Mouse (Mus musculus) heart, postnatal 36 days (tissue): ENCODE measurements at regions not wholly inside any gene's neighbourhood (a gene's known extent, or its start where the extent isn't known, plus 50 kb on each side); places are given as distances from the start of the nearest gene placed in this dataset.

Source experiments
- DNase-seq, 2 experiments: peaks; one replicate each; pipeline ENCODE4 v3.0.0; 2021 to 2022
- intact Hi-C: fragments of 180-260 bp; cut with DNase I; formaldehyde crosslinking; loops from one replicate; pipeline ENCODE4 v1.15.1; 2025

DNA sequence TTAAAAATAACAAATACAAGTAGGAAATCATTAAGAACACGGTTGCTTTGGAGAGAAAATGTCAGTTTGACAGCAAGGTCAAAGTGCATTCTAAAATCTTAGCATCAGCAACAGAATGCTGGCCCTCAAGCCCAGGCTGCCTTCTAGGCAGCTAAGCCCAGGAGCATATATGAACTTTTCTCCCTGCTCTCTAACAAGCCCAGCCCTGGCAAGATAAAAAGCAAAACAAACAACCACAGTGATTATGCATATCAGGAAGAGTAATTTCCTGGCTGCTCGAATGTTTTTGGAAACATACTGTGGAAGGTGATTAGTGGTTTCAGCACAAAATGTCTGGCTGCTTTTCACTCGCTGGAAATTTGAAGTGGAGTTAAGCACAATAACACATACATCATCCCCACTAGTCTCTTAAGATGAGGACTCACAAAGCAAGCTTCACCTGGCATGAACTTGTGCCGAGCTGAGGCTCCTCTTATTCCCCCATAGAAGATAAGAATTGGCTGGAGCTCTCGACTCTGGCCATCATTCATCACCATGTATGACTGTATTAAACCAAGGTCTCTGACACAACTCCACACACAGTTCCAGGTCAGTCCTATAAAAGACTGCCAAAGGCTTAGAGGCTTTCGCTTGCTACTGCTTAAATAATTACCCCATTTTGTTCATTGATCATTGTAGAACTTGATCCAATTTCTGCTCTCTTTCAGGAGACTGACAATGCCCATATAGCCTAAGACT lies 574.0 kb downstream of the Rps29 start:
- intact Hi-C loops, result no loop called here

DNA sequence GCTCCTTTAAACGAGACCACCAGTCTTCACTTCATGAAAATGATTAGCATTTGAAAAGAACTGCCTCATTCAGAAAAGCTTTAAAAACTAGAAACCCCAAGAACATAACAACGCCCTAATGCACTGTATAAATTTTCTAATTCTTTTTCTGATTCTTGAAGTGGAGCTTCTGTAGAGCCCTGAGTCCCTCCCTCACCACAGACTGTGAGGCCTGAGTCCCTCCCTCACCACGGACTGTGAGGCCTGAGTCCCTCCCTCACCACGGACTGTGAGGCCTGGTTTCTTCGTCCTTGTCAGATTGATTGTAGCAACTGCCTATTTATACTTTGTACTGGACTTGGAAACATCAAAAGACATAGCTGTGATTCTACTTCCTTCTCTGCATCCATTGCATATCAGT lies 579.1 kb downstream of the Rps29 start:
- intact Hi-C loops, result no loop called here
- DNase-seq, result no peak

More for the DNA sequence above, 574.0 kb downstream of the Rps29 start:
- DNase-seq, result peak in 1 of 2 experiments; percentile 1

DNA sequence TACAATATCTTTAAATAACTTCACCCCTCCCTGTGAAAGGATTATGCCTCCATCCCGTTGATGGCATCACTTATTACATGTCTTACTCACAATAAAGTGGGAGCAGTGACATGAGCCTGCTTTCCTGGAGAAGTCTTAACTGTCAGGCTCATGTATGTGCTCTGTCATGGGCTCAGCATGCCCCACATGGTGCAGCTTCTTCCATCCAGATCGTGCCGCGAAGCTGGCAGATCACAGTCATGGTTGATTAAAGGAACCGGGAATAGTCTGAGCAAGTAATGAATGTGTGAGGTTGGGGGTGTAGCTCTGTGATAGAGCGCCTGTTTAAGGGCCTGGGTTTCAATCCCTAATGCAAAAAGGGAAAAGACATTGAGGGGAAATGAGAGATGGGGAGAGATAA lies 581.5 kb downstream of the Rps29 start:
- intact Hi-C loops, result no loop called here
- no peak for DNase-seq

DNA sequence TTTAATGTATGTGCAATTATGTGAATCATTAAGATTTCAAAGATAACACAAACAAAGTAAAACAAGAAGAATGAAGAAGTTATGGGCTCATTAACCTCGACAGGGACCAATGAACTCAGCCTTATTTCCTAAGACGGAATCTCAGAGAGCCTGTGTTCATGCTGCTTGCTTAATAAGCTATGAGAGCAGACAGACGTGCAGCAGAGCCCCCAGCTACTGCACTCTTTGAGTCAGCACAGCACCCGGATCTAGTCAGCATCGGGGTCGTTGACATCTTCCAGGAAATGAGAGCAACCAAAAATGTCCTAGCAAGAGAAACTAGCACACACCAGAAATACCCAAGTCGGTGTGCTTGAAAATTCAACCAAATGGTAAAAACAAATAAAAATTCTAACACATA lies 582.1 kb downstream of the Rps29 start:
- DNase-seq, result no peak
- intact Hi-C loops, result no loop called here

DNA sequence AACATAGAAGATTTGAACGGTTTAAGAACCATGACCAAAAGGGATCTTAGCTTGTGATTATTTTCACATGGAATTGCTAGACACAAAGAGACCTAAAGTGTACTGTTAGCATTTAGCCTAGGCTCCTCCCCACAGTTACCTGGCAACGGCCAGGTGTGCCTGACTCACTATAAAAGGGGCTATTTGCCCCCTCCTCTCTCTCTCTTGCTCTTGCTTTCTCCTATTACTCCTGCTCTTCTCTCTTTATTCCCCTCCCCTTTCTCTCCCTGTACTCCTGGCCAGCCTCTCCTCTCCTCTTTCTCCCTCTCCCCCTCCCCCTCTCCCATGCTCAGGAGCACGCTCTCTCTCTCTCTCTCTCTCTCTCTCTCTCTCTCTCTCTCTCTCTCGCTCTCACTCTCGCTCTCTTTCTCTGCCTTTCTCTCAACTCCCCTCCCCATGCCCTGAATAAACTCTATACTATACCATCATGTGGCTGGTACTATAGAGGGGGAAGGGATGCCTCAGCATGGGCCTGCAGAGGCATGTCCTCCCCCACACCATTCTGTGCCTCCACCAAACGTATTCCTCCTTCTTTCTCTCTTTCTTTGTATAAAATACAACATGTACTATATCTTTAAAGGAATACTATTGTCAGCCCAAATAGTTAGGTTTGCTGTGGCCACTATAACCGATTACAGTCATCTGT lies 603.9 kb downstream of the Rps29 start:
- intact Hi-C loops, result no loop called here
- no peak for DNase-seq

DNA sequence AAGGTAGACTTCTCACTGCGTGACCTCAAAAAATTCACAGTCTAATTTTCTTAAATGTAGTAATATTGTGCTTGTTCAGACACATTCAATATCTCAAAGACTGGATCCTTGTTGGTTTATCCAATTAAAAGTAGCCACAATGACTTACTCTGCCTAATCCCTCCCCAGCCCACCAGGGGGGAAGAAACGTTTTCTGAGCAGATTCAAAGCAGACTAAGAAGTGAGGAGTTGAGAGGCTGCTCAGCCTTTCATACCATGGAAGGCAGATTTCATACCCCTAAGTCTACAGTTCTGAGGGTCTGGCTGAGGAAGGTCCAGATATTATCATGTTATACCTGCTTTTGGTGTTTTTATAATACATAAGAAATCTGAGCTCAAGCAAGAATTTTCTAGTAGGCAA lies 604.7 kb downstream of the Rps29 start:
- DNase-seq, result no peak
- intact Hi-C loops, result no loop called here

DNA sequence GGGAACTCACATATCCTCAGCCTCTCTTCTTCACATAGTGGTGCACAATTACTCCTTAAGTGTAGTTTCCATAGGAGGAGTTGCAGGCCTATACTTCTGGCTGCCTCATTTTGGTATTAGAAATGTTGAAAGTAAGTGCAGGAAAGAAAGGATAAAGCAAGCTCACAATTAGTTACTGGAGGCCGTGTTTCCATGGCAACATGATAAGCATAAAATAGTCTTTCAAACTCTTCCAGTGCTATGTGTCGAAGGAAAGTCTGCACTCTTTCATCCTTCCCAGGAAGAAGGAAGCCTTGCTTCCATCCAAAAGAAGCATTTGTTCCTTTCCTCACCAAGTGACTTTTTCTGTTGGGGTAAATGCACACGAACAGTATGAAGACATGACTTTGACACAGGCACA lies 617.2 kb downstream of the Rps29 start:
- intact Hi-C loops, result no loop called here
- no peak for DNase-seq

DNA sequence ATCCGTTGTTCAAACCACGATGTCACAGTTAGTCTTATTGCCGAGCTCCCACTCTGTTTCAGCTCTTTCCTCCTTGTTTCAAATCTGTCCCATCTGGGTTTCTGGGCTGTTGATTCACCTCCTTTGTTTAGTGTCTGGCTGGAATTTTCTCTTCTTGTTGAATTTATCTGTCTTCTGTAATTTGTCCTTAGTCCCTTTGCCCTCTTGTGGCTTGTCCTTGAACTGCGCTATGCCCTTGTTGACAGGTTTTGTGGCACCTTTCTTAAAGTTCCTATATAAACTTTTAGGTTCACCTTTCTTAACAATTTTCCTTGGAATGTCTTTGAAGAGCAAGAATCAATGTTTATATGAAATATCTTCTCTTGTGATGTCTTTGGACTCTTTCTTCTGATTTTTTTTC lies 658.2 kb downstream of the Rps29 start:
- no peak for DNase-seq
- intact Hi-C loops, result no loop called here

DNA sequence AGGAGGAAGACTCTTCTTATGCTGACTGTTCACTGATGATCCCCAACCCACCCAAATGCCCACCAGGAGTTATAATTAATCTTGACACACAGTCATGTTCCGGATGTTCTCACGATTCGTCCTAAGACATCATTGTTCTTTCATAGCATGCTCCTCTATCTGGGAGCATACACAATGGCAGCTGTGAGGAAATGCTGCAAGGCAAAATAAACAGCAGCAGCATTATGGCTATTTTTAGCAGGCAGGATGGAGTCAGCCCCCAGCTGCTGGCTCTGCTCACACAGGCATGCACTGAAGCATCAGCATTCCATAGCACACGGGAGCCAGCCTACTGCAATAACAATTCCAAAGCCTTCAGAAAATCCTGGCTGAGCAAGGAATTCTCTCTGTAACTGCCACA lies 696.0 kb downstream of the Rps29 start:
- intact Hi-C loops, result no loop called here
- peak; percentile 1 to 2 for DNase-seq

DNA sequence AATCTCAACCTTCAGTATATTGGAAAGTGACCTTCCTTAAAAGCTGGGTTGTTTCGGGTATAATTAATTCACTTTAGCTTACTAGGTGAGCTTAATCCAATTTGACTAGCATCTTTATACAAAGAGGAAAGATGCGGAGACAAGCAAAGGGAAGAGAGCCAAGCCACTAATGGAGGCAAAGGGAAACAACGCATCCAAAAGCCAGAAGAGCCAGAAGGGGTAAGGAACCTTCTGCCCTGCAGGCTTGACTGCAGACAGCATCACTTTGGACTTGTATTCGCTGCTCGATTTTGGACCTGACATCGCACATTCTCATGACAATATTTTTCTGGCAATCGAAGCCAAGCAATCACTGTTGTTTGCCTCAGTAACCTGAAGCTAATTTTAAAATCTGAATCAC lies 700.8 kb downstream of the Rps29 start:
- DNase-seq, result no peak
- intact Hi-C loops, result no loop called here

DNA sequence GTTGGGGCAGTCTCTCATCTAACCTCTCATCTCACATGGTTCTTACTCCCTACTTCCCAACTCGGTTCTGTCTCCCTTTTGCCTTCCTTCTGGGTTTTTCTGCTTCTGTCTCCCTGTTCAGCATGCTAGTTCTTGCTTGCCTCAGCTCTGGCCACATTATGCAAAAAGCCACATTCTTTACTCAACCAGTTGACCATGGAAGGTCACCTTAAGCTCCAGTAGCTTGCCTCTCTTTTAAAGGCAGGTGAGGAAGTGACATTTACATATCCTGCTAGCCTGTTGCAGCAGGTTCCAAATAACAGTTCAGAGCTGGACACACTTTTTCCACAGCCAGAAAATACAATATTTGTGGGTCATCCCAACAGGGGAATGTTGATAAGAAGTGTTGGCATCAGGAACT lies 732.4 kb downstream of the Rps29 start:
- DNase-seq, result no peak
- intact Hi-C loops, result no loop called here

DNA sequence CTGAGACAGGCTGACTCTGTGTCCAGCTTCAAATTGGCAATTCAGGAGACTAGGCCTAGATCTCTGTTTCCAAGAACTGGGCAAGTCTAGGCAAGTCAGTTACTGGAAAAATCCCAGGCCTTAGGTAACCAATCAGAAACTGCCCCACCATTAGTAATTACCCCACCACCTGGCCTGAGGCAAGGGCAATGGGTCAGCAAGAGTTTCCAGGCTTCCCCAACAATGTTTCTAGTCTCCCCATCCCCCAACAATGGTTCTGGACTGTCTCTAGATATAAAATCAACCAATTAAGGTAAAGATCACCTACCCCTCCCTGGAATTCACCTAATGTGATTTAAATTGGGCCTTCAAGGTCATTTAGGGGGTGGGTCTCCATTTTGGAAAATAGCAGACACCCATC lies 734.0 kb downstream of the Rps29 start:
- no peak for DNase-seq
- intact Hi-C loops, result no loop called here
